Mouse (Mus musculus): ENCODE measurements around the gene Gnao1. TPM values are rescaled to one million over a fixed set of nuclear protein-coding genes. Genes with fewer than 3 reads are reported as not detected.

The Gnao1 gene
- polyA plus RNA-seq, 1 experiment from 2014 or later, result 0.62 TPM

DNA sequence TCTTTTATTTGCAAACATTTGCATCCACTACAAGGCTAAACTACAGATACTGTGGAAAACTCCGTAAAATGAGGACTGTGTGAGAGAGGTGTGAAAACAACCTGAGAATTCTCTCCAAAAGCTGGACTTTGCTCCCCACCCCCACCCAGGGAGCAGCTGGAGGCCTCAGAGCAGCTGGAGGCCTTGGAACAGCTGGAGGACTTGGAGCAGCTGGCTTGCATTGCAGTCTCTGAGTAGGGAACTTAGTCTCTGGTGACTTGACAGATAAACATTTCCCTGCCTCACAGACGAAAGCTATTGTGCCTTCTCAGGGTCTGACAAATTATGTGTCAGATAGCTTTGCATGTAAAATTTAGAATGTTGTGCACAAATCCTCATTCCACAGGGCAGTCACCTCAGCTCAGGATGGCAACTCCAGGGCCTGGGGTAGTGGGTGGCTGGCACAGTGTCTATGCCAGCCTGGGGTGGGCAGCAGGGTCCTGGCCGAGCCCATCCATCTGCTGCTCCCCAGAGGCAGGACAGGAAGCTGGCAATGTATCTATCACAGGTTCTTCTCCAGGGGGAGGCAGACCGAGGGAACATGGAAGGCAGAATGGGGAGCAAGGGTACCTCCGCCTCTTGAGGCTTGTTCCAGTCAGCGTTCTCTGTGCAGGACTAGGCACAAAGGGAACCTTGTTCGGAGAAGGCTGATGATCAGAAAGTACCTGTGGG, 87.2 kb downstream of the Gnao1 start:
- Histone ChIP-seq H3K9ac (no peak overlapping the region), H3K27me3 (no peaks in the 10 kb centered on the region), H3K9me3 (replicated peaks) (no peaks in the 10 kb centered on the region), H3K4me2 (no peak overlapping the region), H3K36me3 (no peaks in the 10 kb centered on the region), H3K4me3 (replicated peaks) (no peak overlapping the region), H3K4me1 (replicated peaks) (peaks cover 10% of the 10 kb centered on the region), H3K27ac (no peak overlapping the region)
- DNase-seq, result no peak
- no peak for ATAC-seq (ENCODE audit: low read depth)
- WGBS (ENCODE audit: insufficient replicate concordance), result 61% methylated on average over 7 of the region's 7 CpGs

- no peaks in the 10 kb centered on the region for H3K27me3 ChIP-seq
- no peaks in the 10 kb centered on the region for H3K9me3 ChIP-seq (replicated peaks)
- H3K36me3 ChIP-seq, result no peaks in the 10 kb centered on the region
- peaks cover 18% of the 10 kb centered on the region for H3K4me1 ChIP-seq (replicated peaks)
- WGBS (ENCODE audit: insufficient replicate concordance), result 54% methylated on average over 4 of the region's 4 CpGs
- H3K27ac ChIP-seq, result no peak overlapping the region
- ATAC-seq (ENCODE audit: low read depth) (no peak), DNase-seq (no peak)
- H3K4me2 ChIP-seq, result no peak overlapping the region
- no peak overlapping the region for H3K9ac ChIP-seq
- no peak overlapping the region for H3K4me3 ChIP-seq (replicated peaks)
Observed at GRCm38 (mm10) chr8:93898570-93898969, 88.8 kb downstream of the Gnao1 start.

- Histone ChIP-seq H3K36me3 (no peaks in the 10 kb centered on the region), H3K9ac (no peak overlapping the region), H3K4me3 (replicated peaks) (no peak overlapping the region), H3K4me1 (replicated peaks) (peaks cover 18% of the 10 kb centered on the region), H3K27me3 (no peaks in the 10 kb centered on the region), H3K9me3 (replicated peaks) (no peaks in the 10 kb centered on the region), H3K27ac (0 out of 2 replicates have a peak overlapping the region, but pooled peaks have one; percentile 26), H3K4me2 (no peak overlapping the region)
- ATAC-seq (ENCODE audit: low read depth) (peak; percentile 96), DNase-seq (peak; percentile 60)
- WGBS (ENCODE audit: insufficient replicate concordance), result 35% methylated on average over 3 of the region's 3 CpGs
Observed at GRCm38 (mm10) chr8:93902040-93902439, 92.3 kb downstream of the Gnao1 start.

DNA sequence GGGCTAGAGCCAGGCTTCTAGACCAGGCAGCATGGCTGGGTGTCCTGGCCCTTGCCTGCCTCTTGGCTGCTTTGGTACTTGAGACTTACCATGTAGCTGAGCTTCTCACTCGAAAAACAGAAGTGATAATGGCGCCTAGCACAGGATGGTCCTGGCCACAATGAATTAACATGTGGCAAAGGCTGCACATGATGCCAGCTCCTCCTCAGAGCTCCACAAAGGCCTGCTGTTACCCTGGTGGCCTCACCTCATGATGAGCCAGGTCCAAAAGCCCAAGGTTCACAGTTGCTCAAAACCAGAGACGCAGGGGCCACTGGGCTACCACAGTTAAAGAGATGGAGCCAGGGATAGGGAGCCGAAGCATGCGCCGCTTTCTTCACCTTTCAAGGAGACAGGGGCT, 97.2 kb downstream of the Gnao1 start:
- DNase-seq (no peak), ATAC-seq (ENCODE audit: low read depth) (no peak)
- WGBS (ENCODE audit: insufficient replicate concordance), result 74% methylated on average over 6 of the region's 6 CpGs
- H3K9me3 ChIP-seq (replicated peaks), result no peaks in the 10 kb centered on the region
- H3K36me3 ChIP-seq, result no peaks in the 10 kb centered on the region
- H3K4me2 ChIP-seq, result no peak overlapping the region
- H3K4me3 ChIP-seq (replicated peaks), result no peak overlapping the region
- no peaks in the 10 kb centered on the region for H3K27me3 ChIP-seq
- peaks cover 37% of the 10 kb centered on the region for H3K4me1 ChIP-seq (replicated peaks)
- no peak overlapping the region for H3K9ac ChIP-seq
- H3K27ac ChIP-seq, result no peak overlapping the region

- Histone ChIP-seq H3K9ac (no peak overlapping the region), H3K9me3 (replicated peaks) (no peaks in the 10 kb centered on the region), H3K27me3 (no peaks in the 10 kb centered on the region), H3K4me1 (replicated peaks) (peaks cover 34% of the 10 kb centered on the region), H3K4me2 (no peak overlapping the region), H3K36me3 (no peaks in the 10 kb centered on the region), H3K27ac (no peak overlapping the region), H3K4me3 (replicated peaks) (no peak overlapping the region)
- ATAC-seq (ENCODE audit: low read depth), result no peak
- no peak for DNase-seq
- WGBS (ENCODE audit: insufficient replicate concordance), result 52% methylated on average over 5 of the region's 5 CpGs
Observed at GRCm38 (mm10) chr8:93907987-93908441, 98.2 kb downstream of the Gnao1 start.

GRCm38 (mm10) chr8:93908546-93908945, 98.8 kb downstream of the Gnao1 start:
- WGBS (ENCODE audit: insufficient replicate concordance), result 8% methylated on average over 1 of the region's 1 CpGs
- Histone ChIP-seq H3K27me3 (no peaks in the 10 kb centered on the region), H3K9ac (no peak overlapping the region), H3K27ac (no peak overlapping the region), H3K9me3 (replicated peaks) (no peaks in the 10 kb centered on the region), H3K4me3 (replicated peaks) (no peak overlapping the region), H3K4me2 (no peak overlapping the region), H3K4me1 (replicated peaks) (peaks cover 34% of the 10 kb centered on the region), H3K36me3 (no peaks in the 10 kb centered on the region)
- ATAC-seq (ENCODE audit: low read depth), result peak; percentile 42
- no peak for DNase-seq

DNA sequence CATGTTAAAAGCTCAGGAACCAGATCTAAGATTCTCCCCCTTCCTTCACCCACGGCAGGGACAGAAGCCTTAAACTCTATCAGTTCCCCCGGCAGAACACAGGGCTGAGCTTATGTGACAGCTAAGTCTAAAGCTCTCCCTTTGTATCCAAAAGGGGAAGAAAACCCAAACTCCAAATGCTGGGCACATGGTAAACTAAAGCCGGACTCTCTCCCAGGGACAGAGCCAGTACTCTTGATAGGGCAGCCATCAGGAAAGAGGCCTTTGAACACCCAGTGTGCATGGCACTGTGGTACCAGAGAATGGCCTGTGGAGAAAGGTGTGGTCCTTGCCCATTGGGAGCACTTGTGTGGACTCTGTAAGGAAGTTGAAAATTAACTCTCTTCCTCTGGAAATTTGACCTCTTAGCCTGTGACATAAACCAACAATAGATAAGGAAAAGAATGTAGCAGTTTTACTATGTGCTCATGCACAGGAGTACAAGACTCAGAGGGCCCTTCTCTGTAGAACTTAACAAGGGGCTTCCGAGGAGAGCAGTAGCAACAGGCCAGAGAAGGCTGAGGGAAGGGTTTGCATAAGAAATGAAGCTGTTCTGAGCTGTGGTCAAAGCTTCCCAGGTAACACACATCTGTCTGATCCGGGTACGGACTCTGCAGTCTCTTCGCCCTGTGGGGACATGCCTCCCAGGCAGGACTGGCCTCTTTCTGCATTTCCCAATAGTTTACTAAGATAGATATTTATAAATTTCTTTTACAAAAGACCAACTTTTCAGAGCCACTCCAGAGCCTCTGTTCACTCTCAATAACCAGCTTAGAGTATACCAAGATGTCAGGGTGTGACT, 102.2 kb downstream of the Gnao1 start:
- no peak overlapping the region for H3K9ac ChIP-seq
- H3K4me1 ChIP-seq (replicated peaks), result peaks cover 38% of the 10 kb centered on the region
- peak overlapping the region; percentile 67 for H3K27ac ChIP-seq
- H3K27me3 ChIP-seq, result no peaks in the 10 kb centered on the region
- H3K9me3 ChIP-seq (replicated peaks), result no peaks in the 10 kb centered on the region
- 58% methylated on average over 7 of the region's 7 CpGs for WGBS (ENCODE audit: insufficient replicate concordance)
- DNase-seq (no peak), ATAC-seq (ENCODE audit: low read depth) (peak; percentile 68)
- no peak overlapping the region for H3K4me3 ChIP-seq (replicated peaks)
- no peak overlapping the region for H3K4me2 ChIP-seq
- H3K36me3 ChIP-seq, result no peaks in the 10 kb centered on the region

DNA sequence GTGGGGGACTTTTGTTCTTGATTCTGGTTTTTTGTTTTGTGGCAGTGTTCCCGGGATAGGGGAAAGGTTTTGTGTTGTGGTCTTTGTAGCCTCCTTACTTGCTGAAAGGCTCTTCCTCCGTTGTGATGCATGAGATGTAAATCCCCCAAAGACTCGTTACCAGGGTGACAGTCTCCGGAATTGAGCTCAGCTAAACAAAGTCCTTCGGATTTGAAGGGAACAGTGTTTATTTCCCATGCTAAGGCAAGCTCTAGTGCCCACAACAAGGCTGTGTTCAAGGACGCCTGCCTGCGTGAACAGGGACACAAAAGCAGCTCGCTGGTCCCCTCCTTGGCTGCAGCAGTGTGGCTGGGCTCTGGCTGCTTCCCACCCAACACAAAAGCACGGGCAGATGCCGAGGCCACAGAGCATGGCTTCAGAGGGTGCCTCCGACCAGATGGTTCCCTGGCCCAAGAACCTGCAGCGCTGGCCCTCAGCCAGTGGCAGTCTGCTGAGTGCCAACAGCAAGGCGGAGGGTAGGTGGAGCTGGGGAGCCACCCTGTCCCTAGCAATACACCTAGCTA, 108.2 kb downstream of the Gnao1 start:
- Histone ChIP-seq H3K36me3 (no peaks in the 10 kb centered on the region), H3K4me1 (replicated peaks) (peaks cover 4% of the 10 kb centered on the region), H3K27ac (no peak overlapping the region), H3K27me3 (no peaks in the 10 kb centered on the region), H3K4me3 (replicated peaks) (no peak overlapping the region), H3K9me3 (replicated peaks) (no peaks in the 10 kb centered on the region), H3K4me2 (no peak overlapping the region), H3K9ac (no peak overlapping the region)
- no peak for DNase-seq
- no peak for ATAC-seq (ENCODE audit: low read depth)
- WGBS (ENCODE audit: insufficient replicate concordance), result 51% methylated on average over 13 of the region's 13 CpGs

- Histone ChIP-seq H3K27ac (no peak overlapping the region), H3K4me3 (replicated peaks) (no peak overlapping the region), H3K9me3 (replicated peaks) (no peaks in the 10 kb centered on the region), H3K36me3 (no peaks in the 10 kb centered on the region), H3K9ac (no peak overlapping the region), H3K4me2 (no peak overlapping the region), H3K27me3 (no peaks in the 10 kb centered on the region), H3K4me1 (replicated peaks) (0 out of 2 replicates have a peak, but pooled peaks cover 4% of the 10 kb centered on the region)
- WGBS (ENCODE audit: insufficient replicate concordance), result 54% methylated on average over 2 of the region's 2 CpGs
- no peak for ATAC-seq (ENCODE audit: low read depth)
- no peak for DNase-seq
Observed at GRCm38 (mm10) chr8:93918580-93918979, 108.8 kb downstream of the Gnao1 start.

DNA sequence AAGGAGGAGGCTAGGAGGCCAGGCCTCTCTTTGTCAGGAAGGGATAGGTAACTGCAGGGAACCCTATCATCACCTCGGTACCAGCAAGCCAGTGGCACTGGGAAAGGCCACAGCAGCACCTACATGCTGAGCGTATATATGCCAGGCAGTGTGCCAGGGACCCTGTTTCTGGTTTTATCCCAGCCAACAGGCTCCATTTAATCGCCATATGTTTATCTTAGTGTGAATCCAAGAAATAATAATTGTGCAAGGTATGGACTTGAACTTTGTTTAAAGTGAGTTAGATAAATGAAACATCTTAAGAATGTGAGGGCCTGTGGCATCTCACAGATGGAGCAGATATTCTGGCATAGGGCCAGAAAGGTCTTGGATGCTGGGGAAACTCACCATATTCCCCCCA, 109.7 kb downstream of the Gnao1 start:
- WGBS (ENCODE audit: insufficient replicate concordance), result 61% methylated on average over 3 of the region's 3 CpGs
- H3K36me3 ChIP-seq, result no peaks in the 10 kb centered on the region
- H3K4me3 ChIP-seq (replicated peaks), result no peak overlapping the region
- ATAC-seq (ENCODE audit: low read depth), result no peak
- DNase-seq, result no peak
- H3K9me3 ChIP-seq (replicated peaks), result no peaks in the 10 kb centered on the region
- 0 out of 2 replicates have a peak, but pooled peaks cover 4% of the 10 kb centered on the region for H3K4me1 ChIP-seq (replicated peaks)
- no peak overlapping the region for H3K27ac ChIP-seq
- no peak overlapping the region for H3K4me2 ChIP-seq
- no peak overlapping the region for H3K9ac ChIP-seq
- H3K27me3 ChIP-seq, result no peaks in the 10 kb centered on the region

- Histone ChIP-seq H3K4me2 (no peak overlapping the region), H3K27me3 (no peaks in the 10 kb centered on the region), H3K27ac (no peak overlapping the region), H3K9ac (no peak overlapping the region), H3K4me1 (replicated peaks) (0 out of 2 replicates have a peak, but pooled peaks cover 4% of the 10 kb centered on the region), H3K36me3 (no peaks in the 10 kb centered on the region), H3K4me3 (replicated peaks) (no peak overlapping the region), H3K9me3 (replicated peaks) (no peaks in the 10 kb centered on the region)
- DNase-seq (no peak), ATAC-seq (ENCODE audit: low read depth) (no peak)
- 58% methylated on average over 12 of the region's 12 CpGs for WGBS (ENCODE audit: insufficient replicate concordance)
Observed at GRCm38 (mm10) chr8:93919916-93920589, 110.3 kb downstream of the Gnao1 start.
